Mouse (Mus musculus) heart, postnatal 25 days (tissue): ENCODE measurements around the gene Dazap1. TPM values are rescaled to one million over a fixed set of nuclear protein-coding genes. Genes with fewer than 3 reads are reported as not detected.
"Not testable (repeated sequence)": the region's sequence is repeated elsewhere in the genome, so short reads cannot be mapped to it uniquely, and the experiment has no call there.

Experiments
- DNase-seq: peaks from one replicate; pipeline ENCODE4 v3.0.0; 2022; ENCODE audit warnings: low spot score
- intact Hi-C: fragments of 180-260 bp; cut with DNase I; formaldehyde crosslinking; loops from one replicate; pipeline ENCODE4 v1.15.1; 2025
- total RNA-seq, 2 experiments: library from RNA; stranded (reverse); gene quantifications; 2 replicates each; pipeline ENCODE4 v1.2.3; 2021

The Dazap1 gene
- total RNA-seq, 2 experiments from 2014 or later, result 55.0 to 69.6 TPM

DNA sequence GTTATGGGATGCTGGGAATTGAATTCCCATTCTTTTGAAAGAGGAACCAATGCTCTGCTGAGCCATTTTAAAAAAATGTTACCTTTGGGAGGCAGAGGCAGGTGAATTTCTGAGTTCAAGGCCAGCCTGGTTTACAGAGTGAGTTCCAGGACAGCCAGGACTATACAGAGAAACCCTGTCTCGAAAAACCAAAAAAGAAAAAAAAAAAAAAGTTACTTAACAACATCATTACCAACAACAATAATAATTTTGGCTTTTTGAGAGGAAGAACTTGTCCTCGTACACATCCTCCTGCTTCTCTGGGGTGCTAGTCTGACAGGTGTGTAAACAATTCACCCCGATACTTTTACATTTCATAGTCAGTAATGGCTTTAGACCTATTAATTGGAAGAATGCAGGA, 12.8 kb upstream of the Dazap1 start:
- DNase-seq, intact Hi-C loops: not testable (repeated sequence)

DNA sequence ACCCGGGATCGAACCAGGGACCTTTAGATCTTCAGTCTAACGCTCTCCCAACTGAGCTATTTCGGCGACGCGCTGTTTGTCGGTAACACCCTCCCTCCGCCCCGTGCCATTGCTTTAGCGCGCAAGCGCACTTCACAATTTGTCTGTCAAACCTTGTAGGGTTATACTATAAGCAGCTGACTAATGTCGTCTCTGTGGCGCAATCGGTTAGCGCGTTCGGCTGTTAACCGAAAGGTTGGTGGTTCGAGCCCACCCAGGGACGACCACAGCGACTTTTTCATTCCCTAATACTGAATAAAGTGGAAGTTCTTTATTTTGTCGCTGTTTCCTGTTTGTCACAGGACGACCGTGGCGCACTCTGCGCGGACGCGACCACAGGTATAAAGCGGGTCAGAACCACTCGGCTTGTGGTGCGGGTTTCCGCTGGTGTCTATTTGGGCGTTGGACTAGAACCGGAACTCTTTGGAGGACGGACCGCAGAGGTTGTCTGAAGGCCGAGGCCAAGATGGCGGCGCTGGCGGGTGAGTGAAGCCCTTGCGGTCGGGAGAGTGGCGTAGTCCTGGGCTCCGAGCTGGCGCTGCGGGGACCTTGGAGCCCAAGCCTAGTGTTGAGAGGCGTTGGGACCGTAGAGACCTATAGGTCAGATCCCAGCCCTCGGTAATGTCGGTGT, 12.2 kb upstream of the Dazap1 start, which contains the start of gene Ndufs7:
Gene Ndufs7 (plus strand): TSS at position 151 of the 670 bp plus-strand sequence.
- peak; percentile 92 for DNase-seq
- intact Hi-C loops, result no loop called here

DNA sequence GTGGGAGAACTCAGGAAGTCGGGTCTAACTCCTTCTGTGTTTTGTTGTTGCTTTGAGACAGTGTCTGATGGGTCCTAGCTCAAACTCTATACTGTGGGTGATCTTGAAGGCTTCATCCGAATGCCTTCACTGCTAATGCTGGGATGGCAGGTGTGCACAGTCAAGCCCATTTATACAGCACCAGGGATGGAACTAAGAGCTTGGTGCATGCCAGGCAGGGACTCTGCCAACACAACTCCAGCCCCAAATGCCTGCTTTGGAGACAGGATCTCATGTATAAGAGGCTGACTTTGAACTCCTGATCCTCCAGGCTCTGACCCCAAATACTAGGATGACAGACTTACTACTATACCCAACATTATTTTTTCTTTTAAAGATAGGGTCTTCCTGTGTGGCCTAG, 11.2 kb upstream of the Dazap1 start:
- intact Hi-C loops, result no loop called here
- no peak for DNase-seq

- intact Hi-C loops, result no loop called here
These were observed 10.7 kb upstream of the Dazap1 start for GRCm38 (mm10) chr10:80250573-80250972.

DNA sequence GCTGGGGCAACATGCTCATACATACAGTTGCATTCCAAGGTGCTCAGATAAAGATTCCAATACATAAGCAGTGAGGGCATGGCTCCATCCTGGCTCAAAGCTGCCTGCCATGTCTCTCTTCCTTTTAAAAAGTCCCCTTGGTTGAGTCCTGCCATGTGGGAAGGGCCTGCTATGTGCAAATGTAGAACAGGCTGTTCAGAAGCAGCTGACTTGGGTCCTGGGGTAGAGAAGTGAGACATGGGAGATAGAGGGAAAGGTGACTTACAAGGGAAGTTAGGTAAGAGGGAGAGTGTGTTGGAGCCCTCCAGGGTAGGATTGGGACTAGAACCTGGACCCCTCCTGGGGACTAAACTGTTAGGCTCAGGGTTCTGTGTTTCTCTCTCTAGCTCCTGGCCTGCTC, 9.3 kb upstream of the Dazap1 start:
- intact Hi-C loops, result no loop called here
- DNase-seq, result no peak

More at GRCm38 (mm10) chr10:80250573-80250972, 10.7 kb upstream of the Dazap1 start:
- no peak for DNase-seq

- intact Hi-C loops, result no loop called here
- DNase-seq, result no peak
These were observed 8.6 kb upstream of the Dazap1 start for GRCm38 (mm10) chr10:80252493-80253274.

DNA sequence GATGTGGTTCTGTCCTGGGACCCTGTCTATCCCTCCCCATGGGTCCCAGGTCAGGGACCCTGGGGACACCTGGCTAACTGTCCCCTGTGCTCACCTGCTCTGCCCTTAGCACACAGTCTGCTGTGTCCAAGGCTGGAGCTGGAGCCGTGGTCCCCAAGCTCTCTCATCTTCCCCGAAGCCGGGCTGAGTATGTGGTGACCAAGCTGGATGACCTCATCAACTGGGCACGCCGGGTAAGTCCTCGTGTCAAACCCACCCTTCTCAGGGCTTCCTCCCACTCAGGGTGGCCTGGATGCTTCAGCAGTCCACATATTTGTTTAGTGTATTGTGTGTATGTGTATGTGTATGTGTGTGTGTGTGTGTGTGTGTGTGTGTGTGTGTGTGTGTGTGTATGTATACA, 7.7 kb upstream of the Dazap1 start:
- DNase-seq, result no peak
- intact Hi-C loops, result no loop called here

- intact Hi-C loops, result no loop called here
- no peak for DNase-seq
These were observed 6.7 kb upstream of the Dazap1 start for GRCm38 (mm10) chr10:80254331-80255297.

GRCm38 (mm10) chr10:80255881-80256535, 5.3 kb upstream of the Dazap1 start:
- intact Hi-C loops, result no loop called here
- no peak for DNase-seq

DNA sequence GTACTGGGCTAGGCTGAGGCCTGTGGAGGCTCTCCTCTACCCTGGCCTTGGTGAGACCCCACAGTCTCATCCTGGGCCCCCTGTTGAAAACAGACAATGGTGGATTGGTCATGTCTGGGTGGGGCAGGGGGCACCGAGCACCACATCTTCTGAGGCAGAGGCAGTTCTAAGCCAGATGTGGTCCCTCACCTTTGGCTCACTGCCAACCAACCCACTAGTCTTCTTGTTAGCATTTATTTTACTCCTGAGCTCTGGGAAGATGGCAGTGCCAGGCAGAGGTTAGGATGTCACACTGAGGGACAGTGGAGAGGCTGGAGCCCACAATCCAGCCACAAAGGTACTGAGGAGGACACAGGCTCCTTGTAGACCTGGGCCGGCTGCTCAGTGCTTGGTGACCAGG, 3.4 kb upstream of the Dazap1 start:
- intact Hi-C loops, result no loop called here
- DNase-seq, result no peak

DNA sequence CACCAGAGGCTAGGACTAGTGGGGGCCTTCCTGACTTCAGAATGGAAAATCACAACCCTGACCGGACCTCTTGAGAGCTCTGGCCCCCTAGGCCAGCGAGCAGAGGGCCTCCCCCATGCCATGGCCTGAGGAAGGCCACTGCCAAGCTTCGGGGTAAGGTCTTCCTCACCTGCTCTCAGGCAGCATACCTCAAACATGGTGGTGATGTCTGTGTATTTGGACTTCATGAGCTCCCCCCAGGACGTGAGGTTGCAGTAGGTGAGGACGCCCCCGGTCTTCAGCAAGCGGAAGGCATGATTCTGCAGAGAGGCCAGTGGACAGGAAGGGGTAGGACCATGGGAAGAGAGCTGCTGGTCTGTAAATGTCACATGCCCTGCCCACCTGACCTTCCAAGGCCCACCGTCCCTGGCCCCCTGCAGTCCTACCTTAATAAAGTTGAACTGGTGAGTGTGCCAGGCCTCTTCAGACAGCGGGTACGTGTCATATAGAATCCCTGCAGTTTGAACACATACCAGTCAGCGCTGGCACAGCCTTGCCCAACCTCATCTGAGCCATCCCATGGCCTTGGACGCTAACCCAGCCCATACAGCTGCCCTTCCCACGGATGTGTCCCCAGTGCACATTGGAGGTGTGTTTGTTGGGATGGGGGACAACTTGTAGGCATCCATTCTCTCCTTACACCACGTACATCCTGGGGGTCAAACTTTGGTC, 2.4 kb upstream of the Dazap1 start:
- intact Hi-C loops, result no loop called here
- DNase-seq, result no peak

- DNase-seq, result no peak
- intact Hi-C loops, result no loop called here
These were observed 1.9 kb upstream of the Dazap1 start for GRCm38 (mm10) chr10:80259463-80259805.

- intact Hi-C loops, result no loop called here
- DNase-seq, result no peak
These were observed 1.2 kb upstream of the Dazap1 start for GRCm38 (mm10) chr10:80259861-80260641.

DNA sequence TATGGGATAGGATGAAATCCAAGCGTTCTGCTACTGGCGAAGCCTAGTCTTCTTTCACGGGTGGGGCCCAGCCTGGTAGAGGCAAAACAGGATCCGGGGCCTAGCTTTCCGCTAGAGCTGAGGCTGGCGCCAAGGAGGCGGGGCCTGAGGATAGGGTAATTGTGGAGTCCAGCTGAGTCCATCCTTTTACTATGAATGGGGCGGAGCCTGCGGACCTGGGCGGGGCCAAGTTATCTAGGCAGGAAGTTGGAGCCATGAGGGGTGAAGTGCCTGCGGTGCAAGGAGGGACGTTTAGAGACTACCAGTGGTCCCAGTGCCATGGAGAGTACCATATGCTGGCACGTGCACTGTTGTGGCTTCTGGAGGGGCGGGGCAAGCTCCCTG, 291 bp downstream of the Dazap1 start:
- DNase-seq, result peak; percentile 97
- intact Hi-C loops, result no loop called here

- intact Hi-C loops, result no loop called here
- no peak for DNase-seq
These were observed 883 bp downstream of the Dazap1 start for GRCm38 (mm10) chr10:80262169-80262568.

DNA sequence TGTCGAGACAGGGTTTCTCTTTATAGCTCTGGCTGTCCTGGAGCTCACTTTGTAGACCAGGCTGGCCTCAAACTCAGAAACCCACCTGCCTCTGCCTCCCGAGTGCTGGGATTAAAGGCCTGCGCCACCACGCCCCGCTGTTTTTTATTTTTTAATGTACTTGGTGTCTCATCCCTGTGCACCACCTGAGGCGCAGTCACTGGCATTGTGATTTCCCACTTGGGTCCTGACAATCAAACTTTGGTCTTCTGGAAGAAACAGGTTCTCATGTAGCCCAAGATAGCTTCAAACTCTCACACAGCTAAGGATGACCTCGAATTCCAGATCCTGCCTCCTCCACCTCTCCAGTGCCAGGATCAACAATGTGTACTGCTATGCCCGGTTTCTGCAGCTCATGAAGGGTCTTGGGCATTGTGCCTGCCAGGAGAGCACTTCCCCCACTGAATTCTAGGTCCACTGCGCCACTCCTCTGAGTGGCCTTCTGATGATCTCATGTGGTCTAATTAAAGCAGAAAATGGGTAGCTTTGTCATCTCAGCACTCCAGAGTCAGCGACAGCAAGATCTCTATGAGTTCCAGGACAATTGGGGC, 1.6 kb downstream of the Dazap1 start:
- DNase-seq, result no peak
- intact Hi-C loops, result no loop called here

DNA sequence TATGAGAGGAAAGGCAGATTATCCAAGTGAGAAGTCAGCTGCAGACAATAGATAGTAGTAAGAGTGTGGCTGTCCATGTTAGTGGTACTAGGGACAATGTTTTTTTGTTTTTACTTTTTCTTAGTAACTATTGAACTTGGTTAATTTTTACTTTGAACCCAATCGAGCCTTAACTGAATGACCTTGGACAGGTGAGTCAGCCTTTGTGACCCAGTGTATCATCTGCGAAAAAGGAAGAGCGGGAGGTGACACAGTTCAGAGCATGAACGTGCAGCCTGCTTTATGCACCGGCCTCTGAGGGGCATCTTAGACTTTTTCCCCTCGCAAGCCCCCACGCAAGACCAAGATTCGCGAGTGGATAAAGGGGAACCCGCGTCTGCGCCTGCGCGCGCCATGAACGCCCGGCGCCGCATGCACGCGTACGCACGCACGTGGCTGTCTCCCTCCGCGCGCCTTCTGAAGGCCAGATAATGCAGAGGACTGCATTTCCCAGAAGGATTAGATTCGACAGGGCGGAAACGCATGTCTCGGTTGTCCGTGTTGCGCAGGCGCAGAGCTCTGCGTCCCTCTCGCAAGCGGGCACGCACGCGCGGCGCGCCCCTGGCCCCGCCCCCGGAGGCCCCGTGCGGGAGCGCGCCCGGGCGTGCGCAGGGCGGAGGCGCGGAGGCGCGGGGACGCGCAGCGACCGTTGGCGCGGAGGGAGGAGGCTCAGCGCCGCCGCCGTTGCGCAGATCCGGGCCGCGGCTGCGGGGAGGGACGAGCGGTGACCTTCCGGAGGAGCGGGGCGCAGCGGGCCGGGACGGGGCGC, 3.3 kb downstream of the Dazap1 start:
- DNase-seq, result peak; percentile 99
- intact Hi-C loops, result no loop called here

DNA sequence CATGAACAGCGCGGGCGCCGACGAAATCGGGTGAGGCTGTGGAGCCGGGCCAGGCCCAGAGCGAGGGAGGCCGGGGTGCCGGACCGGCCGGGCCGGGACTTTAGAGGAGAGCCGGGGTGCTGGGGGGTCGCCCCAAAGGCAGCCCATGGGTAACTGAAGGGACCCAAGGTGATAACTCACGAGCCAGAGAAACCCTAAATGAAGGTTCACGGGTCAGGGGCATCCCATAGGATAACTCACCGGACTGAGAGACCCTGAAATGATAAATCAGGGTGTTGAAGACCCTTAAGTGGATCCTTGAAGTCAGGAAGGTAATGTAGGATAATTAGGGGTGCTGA, 3.8 kb downstream of the Dazap1 start:
- no peak for DNase-seq
- intact Hi-C loops, result no loop called here
